Mouse (Mus musculus) ES-E14 (cell line): ENCODE data around the gene Xpr1.
"Not testable (repeated sequence)": the region's sequence is repeated elsewhere in the genome, so short reads cannot be mapped to it uniquely, and the experiment has no call there.

Source experiments
- MAFK ChIP-seq: IDR thresholded peaks from 2 replicates; pipeline ENCODE4 v1.6.1; 2014; ENCODE audit warnings: mild to moderate bottlenecking, low read depth, low read length, inconsistent platforms; ENCODE audit not compliant: insufficient read depth
- ZC3H11A ChIP-seq: IDR thresholded peaks from 2 replicates; pipeline ENCODE4 v1.6.1; 2012; ENCODE audit warnings: low read depth, mild to moderate bottlenecking, inconsistent platforms, low read length, borderline replicate concordance
- ZNF384 ChIP-seq: IDR thresholded peaks from 2 replicates; pipeline ENCODE4 v1.6.1; 2012; ENCODE audit warnings: low read depth, low read length, inconsistent platforms

DNA sequence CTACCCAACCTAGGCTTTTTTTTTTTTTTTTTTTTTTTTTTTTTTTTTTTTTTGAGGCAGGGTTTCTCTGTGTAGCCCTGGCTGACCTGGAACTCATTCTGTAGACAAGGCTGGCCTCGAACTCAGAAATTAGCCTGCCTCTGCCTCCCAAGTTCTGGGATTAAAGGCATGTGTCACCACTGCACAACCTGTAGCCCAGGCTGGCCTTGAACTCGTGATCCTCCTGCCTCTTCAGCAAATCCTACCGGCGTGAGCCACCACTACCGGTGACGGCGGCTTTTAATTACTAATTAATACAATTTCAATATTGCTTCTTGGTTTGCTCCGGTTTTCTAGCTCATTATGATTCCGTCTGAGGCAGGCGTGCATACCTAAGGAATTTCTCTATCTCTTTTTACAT, 154.7 kb downstream of the Xpr1 start:
- not testable (repeated sequence) for TF ChIP-seq MAFK, ZC3H11A
- 0 out of 2 replicates have a peak, but pooled peaks have one; percentile 1 for TF ChIP-seq ZNF384
